Mouse (Mus musculus) c-Kit-positive CD71-positive TER-119-negative erythroid progenitor cells, embryonic 14.5 days (primary cell): ENCODE measurements around the gene Stmn1.

Source experiments
- DNase-seq: peaks from one replicate; pipeline ENCODE4 v3.0.0-alpha.2; 2013; ENCODE audit warnings: low read depth

Stmn1 gene

GRCm38 (mm10) chr4:134468215-134468575, at the start of gene Stmn1:
TSS of gene Stmn1 (plus strand) at chr4:134468320.
- peak; percentile 86 for DNase-seq

DNA sequence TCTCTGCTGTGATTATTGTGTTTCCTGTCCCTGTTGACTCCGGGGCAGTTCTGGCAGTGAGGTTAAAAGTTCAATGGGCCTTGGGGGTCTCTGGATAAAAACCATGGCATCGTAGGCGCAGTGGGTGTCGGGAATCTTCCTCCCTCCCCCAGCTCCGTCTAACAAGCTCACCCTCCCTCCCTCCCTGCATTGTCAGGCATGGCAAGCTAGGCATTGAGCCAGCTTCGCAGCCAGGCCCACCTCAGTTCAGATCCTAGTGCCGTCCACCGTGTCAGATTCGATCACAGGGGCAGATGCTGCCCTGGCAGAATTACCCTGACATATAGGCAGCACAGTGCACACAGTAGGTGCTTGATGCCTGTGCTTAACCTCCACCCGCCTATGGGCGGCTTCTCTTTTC, 46.1 kb upstream of the Stmn1 start:
- no peak for DNase-seq

DNA sequence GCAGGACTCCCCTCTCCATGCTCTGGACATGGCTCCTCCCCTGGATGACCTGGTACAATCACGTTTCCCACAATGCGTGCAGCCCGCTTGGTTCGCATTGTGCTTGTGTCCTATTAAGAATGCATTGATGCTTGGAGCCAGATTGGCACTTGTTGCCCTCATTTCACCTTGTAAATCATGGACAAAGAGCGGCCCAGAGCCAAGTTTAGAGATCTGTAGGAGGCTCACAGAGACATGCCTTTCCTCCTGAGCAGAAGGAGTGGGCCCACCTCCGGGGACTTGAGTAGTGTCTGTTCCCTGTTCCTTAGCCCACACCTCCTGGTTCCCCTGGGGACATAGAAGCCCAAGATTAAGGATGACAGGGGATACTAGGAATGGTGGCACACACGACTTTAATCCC, 44.2 kb upstream of the Stmn1 start:
- DNase-seq = no peak

- DNase-seq = no peak
Measured at GRCm38 (mm10) chr4:134425088-134425487, 43.0 kb upstream of the Stmn1 start.

DNA sequence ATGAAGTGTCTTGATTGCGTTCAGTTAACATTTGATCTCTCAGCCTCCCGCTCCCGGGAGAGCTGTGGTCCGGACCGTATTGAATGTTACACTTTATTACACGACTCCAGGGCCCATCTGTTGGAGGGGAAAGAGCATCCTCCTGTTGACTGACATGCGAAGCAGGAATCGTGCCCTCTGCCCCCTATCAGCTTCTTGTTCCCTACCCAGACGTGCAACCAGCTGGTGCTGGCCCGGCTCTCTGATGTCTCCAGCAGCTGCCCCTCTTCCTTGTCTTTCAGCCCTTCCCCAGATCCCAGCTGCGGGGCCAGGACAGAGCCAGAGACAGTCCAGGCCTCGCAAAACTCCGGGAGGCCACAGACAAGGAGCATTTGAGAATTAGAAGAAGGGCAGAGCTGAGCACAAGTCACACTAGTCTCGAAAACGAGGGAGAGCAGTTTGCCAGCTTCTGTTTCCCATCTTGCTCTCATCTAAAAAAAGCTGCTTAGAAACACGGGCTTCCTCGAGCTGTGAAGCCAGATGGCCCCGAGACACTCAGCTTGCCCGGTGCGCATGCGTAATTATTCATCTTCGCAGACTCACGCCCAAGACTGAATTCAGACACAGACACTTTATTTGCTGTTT, 37.6 kb upstream of the Stmn1 start:
- DNase-seq = no peak

GRCm38 (mm10) chr4:134432686-134433360, 35.3 kb upstream of the Stmn1 start:
- no peak for DNase-seq

DNA sequence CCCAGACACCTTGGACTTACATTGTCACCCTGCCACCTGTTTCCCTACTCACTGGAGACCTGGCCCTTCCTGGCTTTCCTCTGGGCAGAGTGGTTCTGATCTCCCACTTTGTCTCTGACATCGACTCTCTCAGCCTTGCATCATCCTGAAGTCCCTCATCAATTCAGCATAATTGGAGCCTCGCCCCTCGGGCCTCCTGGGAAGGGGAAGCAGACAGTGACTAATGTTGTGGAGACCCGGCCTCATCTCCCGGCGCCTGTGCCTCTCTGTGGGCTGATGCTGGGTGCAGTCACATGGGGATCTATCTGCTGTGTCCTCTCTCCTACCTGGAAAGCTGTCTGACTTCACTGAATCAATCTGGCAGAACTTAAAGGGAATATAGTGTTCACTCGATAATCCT, 31.9 kb upstream of the Stmn1 start:
- no peak for DNase-seq

DNA sequence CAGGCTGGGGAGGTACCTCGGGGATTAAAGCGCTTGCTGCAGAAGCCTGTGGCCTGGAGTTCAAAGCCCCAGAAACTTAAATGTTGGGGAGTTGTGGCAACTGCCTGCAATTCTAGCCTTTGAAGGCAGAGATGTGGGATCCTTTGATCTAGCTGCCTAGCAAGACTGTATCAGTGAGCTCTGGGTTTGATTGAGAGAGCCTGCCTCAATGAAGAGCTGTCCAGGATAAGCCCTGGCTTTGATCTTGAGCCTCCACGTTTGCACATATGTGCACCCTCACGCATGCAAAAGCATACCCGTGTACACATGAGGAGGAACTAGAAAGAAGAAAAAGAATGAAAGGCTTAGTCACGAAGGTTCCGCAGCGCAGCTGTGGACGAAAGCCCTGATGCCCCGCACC, 31.5 kb upstream of the Stmn1 start:
- no peak for DNase-seq

GRCm38 (mm10) chr4:134439119-134439518, 29.0 kb upstream of the Stmn1 start:
- peak; percentile 72 for DNase-seq

- no peak for DNase-seq
Measured at GRCm38 (mm10) chr4:134439919-134440318, 28.2 kb upstream of the Stmn1 start.

DNA sequence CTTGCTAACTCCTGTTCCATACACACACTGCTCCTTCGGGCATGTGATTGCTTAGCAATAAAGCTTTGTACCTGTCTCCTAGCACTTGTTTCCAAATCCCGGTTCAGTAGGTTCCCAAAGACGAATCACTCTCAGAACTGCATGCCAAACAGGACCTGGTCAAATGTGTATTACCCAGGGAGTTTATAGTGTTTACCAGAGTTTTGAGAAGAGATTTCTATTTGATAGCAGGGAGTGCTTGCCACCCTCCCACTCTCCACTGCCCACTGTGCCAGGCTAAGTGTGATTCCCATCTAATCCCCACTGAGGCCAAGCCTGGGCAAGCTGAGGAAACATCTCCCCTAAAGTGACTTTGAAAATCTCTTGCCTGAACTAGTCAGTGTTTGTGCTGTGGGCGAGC, 25.9 kb upstream of the Stmn1 start:
- DNase-seq = no peak

GRCm38 (mm10) chr4:134443589-134443988, 24.5 kb upstream of the Stmn1 start:
- DNase-seq = no peak

GRCm38 (mm10) chr4:134444949-134445348, 23.2 kb upstream of the Stmn1 start:
- no peak for DNase-seq

DNA sequence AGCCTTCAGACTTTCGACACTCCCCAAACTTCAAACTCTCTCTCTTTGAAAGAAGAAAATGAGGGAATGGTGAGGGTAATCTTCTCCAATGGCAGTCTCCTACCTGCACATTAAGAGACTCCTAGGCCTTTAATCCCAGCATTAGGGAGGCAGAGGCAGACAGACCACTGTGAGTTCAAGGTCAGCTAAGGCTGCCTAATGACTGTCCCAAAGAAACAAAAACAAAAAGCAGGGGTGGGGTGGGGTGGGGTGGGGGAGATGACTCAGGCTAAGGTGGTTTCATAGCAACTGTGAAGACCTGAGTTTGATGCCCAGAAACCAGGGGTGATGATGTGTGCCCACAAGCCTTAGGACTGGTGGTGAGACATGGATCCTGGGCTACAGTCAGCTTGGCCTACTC, 22.6 kb upstream of the Stmn1 start:
- no peak for DNase-seq

DNA sequence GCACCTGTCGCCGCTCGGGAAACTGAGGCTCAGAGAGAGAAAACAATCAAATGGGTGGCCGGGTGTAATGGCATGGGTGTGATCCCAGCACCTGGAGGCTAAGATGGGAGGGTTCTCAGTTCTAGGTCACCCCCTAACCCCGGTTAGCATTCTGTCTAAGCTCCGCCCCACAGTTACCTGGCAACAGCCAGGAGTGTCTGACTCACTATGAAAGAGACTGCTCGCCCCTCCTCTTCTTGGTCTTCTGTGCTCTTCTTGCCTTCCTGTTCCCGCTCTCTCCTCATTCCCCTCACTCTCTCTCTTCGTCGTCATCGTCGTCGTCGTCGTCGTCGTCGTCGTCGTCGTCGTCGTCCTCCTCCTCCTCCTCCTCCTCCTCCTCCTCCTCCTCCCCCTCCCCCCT, 20.2 kb upstream of the Stmn1 start:
- DNase-seq = no peak

DNA sequence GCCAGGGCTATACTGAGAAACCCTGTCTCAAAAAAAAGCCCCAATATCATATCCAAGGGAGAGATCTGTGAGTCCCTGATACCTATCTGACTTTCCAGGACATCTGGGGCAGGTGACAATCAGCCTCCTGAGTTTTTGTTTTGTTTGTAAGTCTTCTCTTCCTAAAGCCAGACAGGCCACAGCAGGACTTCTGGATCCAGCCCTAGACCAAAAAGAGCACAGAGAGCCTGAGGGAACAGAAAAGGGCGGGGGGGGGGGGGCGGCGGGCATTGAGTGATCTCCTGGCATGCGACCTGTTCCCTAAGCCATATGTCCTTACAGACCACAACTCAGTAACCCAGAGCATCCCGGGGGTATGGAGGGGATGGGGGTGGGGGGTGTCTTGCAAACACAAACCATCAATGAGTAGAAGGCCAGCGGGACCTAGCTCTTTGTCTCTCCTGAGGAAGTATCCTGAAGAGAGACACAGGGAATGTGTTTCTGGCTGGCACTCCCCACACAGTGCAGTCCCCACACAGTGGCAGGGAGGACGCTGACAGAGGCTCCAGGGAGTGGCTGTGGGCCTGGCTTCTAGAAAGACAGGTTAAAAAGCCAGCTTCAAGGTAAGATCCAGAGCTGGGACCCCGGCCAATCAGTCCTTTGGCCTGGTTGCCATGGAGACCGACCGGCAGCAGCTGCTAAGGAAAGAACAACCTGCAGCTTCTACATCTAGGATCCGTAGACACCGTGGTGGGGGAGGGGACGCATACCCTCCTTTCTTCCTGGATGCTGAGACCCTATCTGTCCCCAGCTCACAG, 18.3 kb upstream of the Stmn1 start:
- DNase-seq = no peak

DNA sequence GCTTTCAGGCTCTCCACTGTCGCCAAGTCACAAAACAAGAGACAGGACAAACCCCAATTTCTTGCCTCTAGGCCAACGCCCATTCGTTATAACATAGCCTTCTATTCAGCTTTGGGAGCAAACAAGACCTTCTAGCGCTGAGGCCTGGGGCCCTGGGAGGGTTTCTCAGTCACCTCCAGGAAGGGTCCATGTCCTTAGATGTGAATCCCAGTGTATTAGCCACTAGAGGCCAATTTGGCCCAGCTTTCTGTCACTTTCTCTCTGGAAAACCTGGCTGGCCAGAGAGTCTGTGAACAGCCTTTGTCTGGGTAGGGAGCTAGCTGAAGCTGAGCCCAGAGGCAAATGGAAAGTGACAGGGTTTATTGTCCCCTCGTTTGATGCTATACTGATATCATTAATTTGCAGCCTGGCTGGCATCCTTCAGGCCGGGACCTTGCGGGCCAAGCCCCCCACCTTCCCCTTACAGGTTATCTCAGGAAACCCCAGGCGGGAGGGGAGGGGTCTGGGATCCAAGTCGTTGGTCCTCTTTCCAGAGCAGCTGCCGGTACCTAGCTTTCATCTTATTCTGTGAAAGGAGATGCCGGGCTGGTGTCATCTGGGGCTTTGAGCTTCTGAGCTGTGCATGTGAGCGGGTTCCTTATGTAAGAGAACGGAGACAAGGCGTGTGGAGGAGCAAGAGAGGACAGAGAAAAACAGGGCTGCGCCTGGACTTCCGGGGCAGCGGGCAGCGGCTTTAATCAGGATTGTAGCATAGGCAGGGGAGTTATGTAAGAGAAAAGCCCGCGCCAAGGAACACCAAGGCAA, 17.5 kb upstream of the Stmn1 start:
- DNase-seq = no peak

GRCm38 (mm10) chr4:134451484-134451883, 16.6 kb upstream of the Stmn1 start:
- no peak for DNase-seq

- DNase-seq = no peak
Measured at GRCm38 (mm10) chr4:134453619-134454400, 14.3 kb upstream of the Stmn1 start.

GRCm38 (mm10) chr4:134455310-134455709, 12.8 kb upstream of the Stmn1 start:
- no peak for DNase-seq

DNA sequence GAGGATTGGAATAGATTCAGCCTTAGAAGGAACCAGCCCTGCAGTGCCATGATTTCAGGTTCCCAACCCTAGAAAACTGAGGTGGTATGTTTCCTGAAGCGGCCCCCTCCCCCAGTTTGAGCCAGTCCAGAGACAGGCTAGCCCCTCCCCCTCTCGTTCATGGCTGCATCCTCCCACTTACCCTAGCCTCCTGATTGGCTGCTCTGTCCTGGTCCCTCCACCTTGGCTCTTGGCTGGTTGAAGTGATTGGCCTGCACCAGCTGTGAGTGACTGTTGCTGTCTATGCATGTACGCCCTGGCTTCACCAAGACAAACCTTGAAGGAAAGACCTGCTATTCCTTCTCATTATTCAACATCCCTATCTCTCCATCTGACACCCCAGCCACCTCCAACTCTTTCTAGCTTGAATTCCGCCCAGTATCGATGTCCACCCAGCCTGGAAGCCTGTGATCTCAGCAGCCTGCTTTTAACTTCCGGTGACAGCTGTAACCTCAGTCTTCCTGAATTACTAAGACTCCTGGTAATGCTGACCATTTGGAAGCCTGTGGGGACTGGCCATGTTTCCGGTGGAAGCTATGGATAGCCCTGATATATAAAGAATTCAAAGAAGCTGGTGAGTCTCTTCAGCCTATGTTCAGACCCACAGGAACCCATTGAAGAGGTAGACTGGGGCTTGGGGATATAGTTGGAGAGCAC, 10.8 kb upstream of the Stmn1 start:
- no peak for DNase-seq
